Mouse (Mus musculus): ENCODE measurements around the gene Dock2. TPM values are rescaled to one million over a fixed set of nuclear protein-coding genes. Genes with fewer than 3 reads are reported as not detected.

The Dock2 gene
- polyA plus RNA-seq, 1 experiment: 0.01 TPM

DNA sequence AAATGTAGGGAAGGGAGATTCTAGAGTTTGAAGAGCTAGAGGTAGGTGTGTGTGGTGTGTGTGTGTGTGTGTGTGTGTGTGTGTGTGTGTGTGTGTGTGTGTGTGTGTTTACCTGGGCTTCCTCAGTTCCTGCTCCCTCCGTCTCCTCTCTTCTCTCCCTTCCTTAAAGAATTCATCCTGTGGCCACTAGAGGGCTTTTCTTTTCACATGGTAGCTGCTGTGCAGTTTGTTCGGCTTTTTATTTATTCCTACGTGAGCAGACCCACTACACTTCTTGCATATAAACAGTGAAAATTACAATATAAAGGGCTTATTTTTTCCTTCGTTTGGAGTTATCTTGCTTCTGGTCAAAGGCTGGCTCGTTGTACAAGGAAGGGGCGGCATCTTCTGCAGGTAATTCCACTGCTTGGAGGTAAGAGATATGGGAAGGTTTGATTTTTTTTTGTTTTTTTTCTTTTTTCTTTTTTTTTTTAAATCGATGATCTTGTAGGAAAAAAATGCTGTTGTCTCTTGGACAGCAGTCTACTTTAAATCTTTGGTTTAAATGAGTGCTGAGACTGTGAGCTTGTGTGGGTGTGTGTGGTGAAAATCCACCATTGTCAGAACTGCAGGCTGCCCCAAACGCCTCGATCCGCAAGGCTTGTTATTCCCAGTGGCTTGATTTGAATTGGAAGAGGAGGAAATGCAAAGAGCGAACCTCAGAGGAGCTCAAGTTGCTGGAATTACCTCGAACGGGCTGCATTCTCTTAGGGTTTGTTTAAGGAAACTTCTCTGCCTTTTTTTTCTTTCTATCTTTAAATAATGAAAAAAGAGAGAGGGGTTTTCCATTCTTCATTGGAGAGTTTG lies 468.9 kb downstream of the Dock2 start, which contains the start of gene Fam196b:
Fam196b (plus strand) TSS at position 289 of the 846 bp plus-strand sequence.
- Histone ChIP-seq H3K4me1 (ENCODE audit: control insufficient read depth) (peaks cover 19% of the 10 kb centered on the region), H3K27me3 (ENCODE audit: control insufficient read depth) (no peaks in the 10 kb centered on the region), H3K4me3 (replicated peaks) (no peak within 1 kb of the TSS), H3K9me3 (ENCODE audit: control insufficient read depth, low read length) (no peaks in the 10 kb centered on the region), H3K36me3 (ENCODE audit: control insufficient read depth) (no peaks in the 10 kb centered on the region)
- TF ChIP-seq TAL1 (IDR thresholded peaks at IDR 0.05; ENCODE audit: low read length) (no peak), GATA1 (IDR thresholded peaks at IDR 0.05; ENCODE audit: low read length) (no peak)

DNA sequence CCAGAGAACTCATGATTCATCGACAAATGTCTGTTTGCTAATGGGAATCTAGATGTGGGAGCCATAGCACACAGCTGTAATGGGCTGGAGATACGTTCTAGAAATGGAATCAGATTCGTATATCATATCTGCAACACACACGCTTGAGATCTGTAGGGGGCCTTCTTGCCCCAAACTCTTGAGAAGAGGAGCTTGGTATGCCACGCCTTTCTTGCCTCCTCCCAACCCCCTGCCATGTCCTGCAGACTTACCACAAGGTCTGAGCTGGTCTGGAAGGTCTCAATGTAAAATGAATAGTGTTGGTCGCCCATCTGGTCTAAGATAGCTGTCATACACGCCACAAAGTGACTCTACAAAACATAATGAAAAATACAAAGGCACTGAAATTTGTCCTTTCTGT lies 471.5 kb downstream of the Dock2 start:
- Histone ChIP-seq H3K27me3 (ENCODE audit: control insufficient read depth) (no peaks in the 10 kb centered on the region), H3K4me1 (ENCODE audit: control insufficient read depth) (peaks cover 19% of the 10 kb centered on the region), H3K9me3 (ENCODE audit: control insufficient read depth, low read length) (no peaks in the 10 kb centered on the region), H3K36me3 (ENCODE audit: control insufficient read depth) (no peaks in the 10 kb centered on the region), H3K4me3 (replicated peaks) (no peak overlapping the region)
- no peak for TF ChIP-seq TAL1 (IDR thresholded peaks at IDR 0.05; ENCODE audit: low read length)
- TF ChIP-seq GATA1 (IDR thresholded peaks at IDR 0.05; ENCODE audit: low read length): no peak

- H3K4me3 ChIP-seq (replicated peaks): no peak overlapping the region
- peaks cover 19% of the 10 kb centered on the region for H3K4me1 ChIP-seq (ENCODE audit: control insufficient read depth)
- TF ChIP-seq TAL1 (IDR thresholded peaks at IDR 0.05; ENCODE audit: low read length) (no peak), GATA1 (IDR thresholded peaks at IDR 0.05; ENCODE audit: low read length) (no peak)
- H3K27me3 ChIP-seq (ENCODE audit: control insufficient read depth): no peaks in the 10 kb centered on the region
- no peaks in the 10 kb centered on the region for H3K9me3 ChIP-seq (ENCODE audit: control insufficient read depth, low read length)
- no peaks in the 10 kb centered on the region for H3K36me3 ChIP-seq (ENCODE audit: control insufficient read depth)
Observed at GRCm38 (mm10) chr11:34311717-34312116, 472.0 kb downstream of the Dock2 start.

- peaks cover 19% of the 10 kb centered on the region for H3K4me1 ChIP-seq (ENCODE audit: control insufficient read depth)
- TF ChIP-seq TAL1 (IDR thresholded peaks at IDR 0.05; ENCODE audit: low read length): no peak
- no peak for TF ChIP-seq GATA1 (IDR thresholded peaks at IDR 0.05; ENCODE audit: low read length)
- H3K9me3 ChIP-seq (ENCODE audit: control insufficient read depth, low read length): no peaks in the 10 kb centered on the region
- no peak overlapping the region for H3K4me3 ChIP-seq (replicated peaks)
- no peaks in the 10 kb centered on the region for H3K27me3 ChIP-seq (ENCODE audit: control insufficient read depth)
- no peaks in the 10 kb centered on the region for H3K36me3 ChIP-seq (ENCODE audit: control insufficient read depth)
Observed at GRCm38 (mm10) chr11:34309360-34309759, 474.3 kb downstream of the Dock2 start.

GRCm38 (mm10) chr11:34308731-34309130 lies 475.0 kb downstream of the Dock2 start:
- H3K9me3 ChIP-seq (ENCODE audit: control insufficient read depth, low read length): no peaks in the 10 kb centered on the region
- H3K4me1 ChIP-seq (ENCODE audit: control insufficient read depth): peaks cover 19% of the 10 kb centered on the region
- no peaks in the 10 kb centered on the region for H3K27me3 ChIP-seq (ENCODE audit: control insufficient read depth)
- TF ChIP-seq GATA1 (IDR thresholded peaks at IDR 0.05; ENCODE audit: low read length) (no peak), TAL1 (IDR thresholded peaks at IDR 0.05; ENCODE audit: low read length) (no peak)
- no peaks in the 10 kb centered on the region for H3K36me3 ChIP-seq (ENCODE audit: control insufficient read depth)
- H3K4me3 ChIP-seq (replicated peaks): no peak overlapping the region

DNA sequence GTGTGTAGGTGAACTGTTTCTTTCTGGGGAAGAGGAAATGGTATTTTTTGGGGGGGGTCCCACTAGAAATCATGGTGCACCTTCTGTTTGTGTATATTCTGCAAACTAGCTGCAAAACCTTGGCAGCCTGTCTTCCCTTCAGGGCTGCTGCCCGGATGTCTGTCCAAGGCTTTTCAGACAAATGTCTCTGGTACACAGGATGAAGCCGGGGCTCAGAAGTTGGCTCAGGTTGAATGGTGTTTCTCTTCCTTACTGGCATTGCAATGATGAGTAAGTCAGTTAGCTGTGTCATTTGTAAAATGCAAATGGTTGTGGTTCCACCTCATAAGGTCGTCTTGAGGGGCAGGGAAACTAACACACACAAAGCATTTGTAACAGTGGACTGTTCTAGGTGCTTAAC lies 477.5 kb downstream of the Dock2 start:
- TF ChIP-seq GATA1 (IDR thresholded peaks at IDR 0.05; ENCODE audit: low read length): no peak
- no peak for TF ChIP-seq TAL1 (IDR thresholded peaks at IDR 0.05; ENCODE audit: low read length)

DNA sequence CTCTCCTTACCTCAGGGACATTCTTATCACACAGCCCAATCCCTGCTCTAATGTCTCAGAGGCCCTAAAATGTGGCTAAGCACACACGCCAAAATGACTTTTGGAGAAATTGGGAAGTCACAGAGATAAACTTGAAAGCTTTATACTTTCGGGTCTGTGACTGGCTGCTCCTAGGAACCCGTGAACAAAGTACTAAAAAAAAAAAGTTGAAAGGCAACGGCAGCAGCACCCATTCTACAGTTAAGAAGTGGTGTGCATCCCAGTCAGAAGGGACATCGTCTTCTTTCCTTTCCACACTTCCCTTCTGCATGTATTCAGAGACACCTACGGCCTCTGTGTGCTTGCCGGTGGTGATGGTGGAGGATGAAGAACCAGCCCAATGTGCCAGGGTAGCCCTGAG lies 483.6 kb downstream of the Dock2 start:
- TF ChIP-seq TAL1 (IDR thresholded peaks at IDR 0.05; ENCODE audit: low read length): no peak
- TF ChIP-seq GATA1 (IDR thresholded peaks at IDR 0.05; ENCODE audit: low read length): no peak
- Histone ChIP-seq H3K4me1 (ENCODE audit: control insufficient read depth) (peaks cover 28% of the 10 kb centered on the region), H3K36me3 (ENCODE audit: control insufficient read depth) (no peaks in the 10 kb centered on the region), H3K9me3 (ENCODE audit: control insufficient read depth, low read length) (no peaks in the 10 kb centered on the region), H3K4me3 (replicated peaks) (no peak overlapping the region), H3K27me3 (ENCODE audit: control insufficient read depth) (no peaks in the 10 kb centered on the region)

More for the DNA sequence above, 477.5 kb downstream of the Dock2 start:
- peaks cover 6% of the 10 kb centered on the region for H3K4me1 ChIP-seq (ENCODE audit: control insufficient read depth)
- H3K9me3 ChIP-seq (ENCODE audit: control insufficient read depth, low read length): no peaks in the 10 kb centered on the region
- no peaks in the 10 kb centered on the region for H3K36me3 ChIP-seq (ENCODE audit: control insufficient read depth)
- H3K4me3 ChIP-seq (replicated peaks): no peak overlapping the region
- H3K27me3 ChIP-seq (ENCODE audit: control insufficient read depth): no peaks in the 10 kb centered on the region

DNA sequence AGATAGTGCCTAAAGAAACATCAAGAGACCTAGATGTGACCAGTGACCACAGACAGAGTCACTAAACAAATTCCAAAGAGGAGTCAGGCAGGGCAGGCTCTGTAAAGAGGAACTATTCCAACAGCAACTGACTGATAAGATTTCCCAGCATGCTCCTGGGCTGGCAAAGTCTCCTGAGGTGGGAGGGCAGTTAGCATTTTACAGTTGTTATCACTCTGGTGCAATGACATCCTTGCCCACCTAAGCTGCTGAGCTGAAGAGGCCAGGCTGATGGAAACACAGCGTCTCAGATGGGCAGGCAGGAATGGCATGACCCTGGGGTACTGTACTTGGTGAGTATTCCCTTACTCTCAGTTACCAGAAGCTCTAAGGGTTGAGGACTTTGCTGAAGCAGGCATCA lies 484.1 kb downstream of the Dock2 start:
- Histone ChIP-seq H3K36me3 (ENCODE audit: control insufficient read depth) (no peaks in the 10 kb centered on the region), H3K4me1 (ENCODE audit: control insufficient read depth) (peaks cover 28% of the 10 kb centered on the region), H3K27me3 (ENCODE audit: control insufficient read depth) (no peaks in the 10 kb centered on the region), H3K4me3 (replicated peaks) (peak overlapping the region; percentile 38), H3K9me3 (ENCODE audit: control insufficient read depth, low read length) (no peaks in the 10 kb centered on the region)
- TF ChIP-seq TAL1 (IDR thresholded peaks at IDR 0.05; ENCODE audit: low read length): no peak
- no peak for TF ChIP-seq GATA1 (IDR thresholded peaks at IDR 0.05; ENCODE audit: low read length)

DNA sequence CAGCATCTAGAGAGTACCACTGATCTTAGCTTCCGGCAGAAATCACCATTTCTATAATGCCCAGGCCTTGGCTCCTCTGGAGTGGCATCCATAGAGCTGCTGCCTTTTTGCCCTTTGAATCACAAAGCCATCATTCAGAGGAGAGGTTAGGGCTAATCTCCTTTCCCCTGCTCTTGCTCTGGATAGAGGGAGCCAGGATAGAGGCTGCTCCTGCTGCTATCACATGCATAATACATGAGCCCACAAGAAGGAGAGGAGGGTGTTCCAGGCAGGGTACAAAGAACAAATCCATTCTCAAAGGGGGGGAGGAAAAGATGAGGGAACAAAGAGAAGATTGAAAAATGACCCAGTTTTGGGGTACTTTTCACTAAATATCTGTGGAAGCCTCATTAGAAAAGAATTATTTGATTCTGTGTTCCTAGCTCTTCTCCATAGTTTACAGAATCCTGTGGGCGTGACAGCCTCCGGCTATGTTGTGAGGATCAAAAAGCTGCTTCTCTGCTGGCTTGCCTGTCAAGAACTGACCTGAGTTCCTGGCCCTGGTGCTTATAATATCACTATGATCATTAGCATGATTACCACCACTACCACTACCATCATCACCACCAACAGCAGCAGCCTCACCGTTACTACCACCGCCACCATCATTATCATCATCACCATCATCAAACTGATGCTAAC lies 485.9 kb downstream of the Dock2 start:
- Histone ChIP-seq H3K4me1 (ENCODE audit: control insufficient read depth) (peaks cover 26% of the 10 kb centered on the region), H3K4me3 (replicated peaks) (no peak overlapping the region), H3K27me3 (ENCODE audit: control insufficient read depth) (no peaks in the 10 kb centered on the region), H3K36me3 (ENCODE audit: control insufficient read depth) (no peaks in the 10 kb centered on the region), H3K9me3 (ENCODE audit: control insufficient read depth, low read length) (no peaks in the 10 kb centered on the region)
- no peak for TF ChIP-seq GATA1 (IDR thresholded peaks at IDR 0.05; ENCODE audit: low read length)
- no peak for TF ChIP-seq TAL1 (IDR thresholded peaks at IDR 0.05; ENCODE audit: low read length)
